Mouse (Mus musculus) MEL (cell line): ENCODE measurements around the gene Spag7. TPM values are rescaled to one million over a fixed set of nuclear protein-coding genes. Genes with fewer than 3 reads are reported as not detected.

Experiments used
- DNase-seq: peaks from one replicate; pipeline ENCODE4 v3.0.0; 2011; ENCODE audit warnings: low read depth, low spot score
- H3K27ac ChIP-seq: 2 replicates; pipeline ENCODE4 v1.5.1; 2012; ENCODE audit warnings: low read depth, mild to moderate bottlenecking, control low read depth, low read length, moderate library complexity; ENCODE audit not compliant: control insufficient read depth
- H3K27me3 ChIP-seq, 2 experiments: fragments of 150-350 bp in 1 of 2; sonication (generic) in 1 of 2; 2 replicates each; pipeline ENCODE4 v1.6.1; 2012; ENCODE audit warnings: low read length in 2 of 2, mild to moderate bottlenecking in 2 of 2, improper control_type of control experiment in 1 of 2, moderate library complexity in 1 of 2; ENCODE audit not compliant: insufficient read depth in 2 of 2, control insufficient read depth in 1 of 2
- H3K36me3 ChIP-seq, 2 experiments: 2 replicates each; pipeline ENCODE4 v1.6.1; 2012 to 2014; ENCODE audit warnings: low read length in 2 of 2, improper control_type of control experiment in 1 of 2, inconsistent platforms in 1 of 2, mild to moderate bottlenecking in 1 of 2; ENCODE audit not compliant: insufficient read depth in 2 of 2, control insufficient read depth in 1 of 2
- H3K4me1 ChIP-seq, 2 experiments: fragments of 150-350 bp in 1 of 2; sonication (generic) in 1 of 2; 2 replicates each; pipeline ENCODE4 v1.6.1; 2012; ENCODE audit warnings: low read length in 2 of 2, improper control_type of control experiment in 1 of 2, mild to moderate bottlenecking in 1 of 2; ENCODE audit not compliant: insufficient read depth in 2 of 2, control insufficient read depth in 1 of 2
- H3K4me3 ChIP-seq, 2 experiments: fragments of 150-350 bp in 1 of 2; sonication (generic) in 1 of 2; 2 replicates each; pipeline ENCODE4 v1.5.1; 2012; ENCODE audit warnings: low read depth in 2 of 2, low read length in 2 of 2, mild to moderate bottlenecking in 2 of 2, moderate library complexity in 2 of 2, control low read depth in 1 of 2, improper control_type of control experiment in 1 of 2; ENCODE audit not compliant: control insufficient read depth in 1 of 2, insufficient read depth in 1 of 2
- H3K79me2 ChIP-seq: 2 replicates; pipeline ENCODE4 v1.6.1; 2012; ENCODE audit warnings: mild to moderate bottlenecking, low read length, moderate library complexity; ENCODE audit not compliant: control insufficient read depth, poor library complexity, insufficient read depth
- H3K9ac ChIP-seq: 2 replicates; pipeline ENCODE4 v1.6.1; 2012; ENCODE audit warnings: low read depth, mild to moderate bottlenecking, control low read depth, low read length, moderate library complexity; ENCODE audit not compliant: control insufficient read depth, poor library complexity, severe bottlenecking
- H3K9me3 ChIP-seq: fragments of 150-350 bp; sonication (generic); replicated peaks from 2 replicates; pipeline ENCODE4 v1.6.1; 2012; ENCODE audit warnings: mild to moderate bottlenecking, low read length, improper control_type of control experiment, moderate library complexity; ENCODE audit not compliant: insufficient read depth
- BHLHE40 ChIP-seq: IDR thresholded peaks from 2 replicates; pipeline ENCODE4 v1.6.1; 2012; ENCODE audit warnings: low read depth, mild to moderate bottlenecking, inconsistent platforms, low read length, improper control_type of control experiment, borderline replicate concordance
- CHD1 ChIP-seq: IDR thresholded peaks from 2 replicates; pipeline ENCODE4 v1.6.1; 2012; ENCODE audit warnings: low read depth, mild to moderate bottlenecking, inconsistent platforms, low read length, improper control_type of control experiment
- CHD2 ChIP-seq: IDR thresholded peaks from 2 replicates; pipeline ENCODE4 v1.6.1; 2011; ENCODE audit warnings: low read length, improper control_type of control experiment
- E2F4 ChIP-seq: IDR thresholded peaks from 2 replicates; pipeline ENCODE4 v1.6.1; 2011; ENCODE audit warnings: low read depth, low read length, improper control_type of control experiment, borderline replicate concordance
- ELF1 ChIP-seq: IDR thresholded peaks from 2 replicates; pipeline ENCODE4 v1.6.1; 2014; ENCODE audit warnings: low read depth, mild to moderate bottlenecking, inconsistent platforms, low read length, improper control_type of control experiment, moderate library complexity
- EP300 ChIP-seq, 2 experiments: IDR thresholded peaks; 2 replicates each; pipeline ENCODE4 v1.6.1; 2011; ENCODE audit warnings: improper control_type of control experiment in 2 of 2, low read length in 2 of 2, low read depth in 1 of 2, mild to moderate bottlenecking in 1 of 2
- GABPA ChIP-seq: IDR thresholded peaks from 2 replicates; pipeline ENCODE4 v1.6.1; 2012; ENCODE audit warnings: low read depth, mild to moderate bottlenecking, inconsistent platforms, low read length, improper control_type of control experiment, moderate library complexity
- GATA1 ChIP-seq: IDR thresholded peaks from 2 replicates; pipeline ENCODE4 v1.6.1; 2011; ENCODE audit warnings: low read depth, low read length, improper control_type of control experiment
- HCFC1 ChIP-seq: IDR thresholded peaks from 2 replicates; pipeline ENCODE4 v1.6.1; 2012; ENCODE audit warnings: low read depth, mild to moderate bottlenecking, inconsistent platforms, low read length, improper control_type of control experiment, moderate library complexity
- JUND ChIP-seq: IDR thresholded peaks from 2 replicates; pipeline ENCODE4 v1.6.1; 2011; ENCODE audit warnings: low read depth, mild to moderate bottlenecking, improper control_type of control experiment, low read length
- KAT2A ChIP-seq: conservative IDR thresholded peaks from 2 replicates; pipeline ENCODE4 v1.6.1; 2012; ENCODE audit warnings: low read depth, low read length, improper control_type of control experiment, inconsistent platforms
- MAFK ChIP-seq: IDR thresholded peaks from 2 replicates; pipeline ENCODE4 v1.6.1; 2011; ENCODE audit warnings: low read depth, mild to moderate bottlenecking, low read length, improper control_type of control experiment, borderline replicate concordance
- MAX ChIP-seq: IDR thresholded peaks from 2 replicates; pipeline ENCODE4 v1.6.1; 2011; ENCODE audit warnings: low read length, improper control_type of control experiment
- MAZ ChIP-seq: IDR thresholded peaks from 2 replicates; pipeline ENCODE4 v1.6.1; 2012; ENCODE audit warnings: low read depth, mild to moderate bottlenecking, inconsistent platforms, low read length, improper control_type of control experiment
- MEF2A ChIP-seq: IDR thresholded peaks from 2 replicates; pipeline ENCODE4 v1.6.1; 2014; ENCODE audit warnings: low read depth, mild to moderate bottlenecking, inconsistent platforms, low read length, improper control_type of control experiment; ENCODE audit not compliant: poor library complexity, insufficient replicate concordance, severe bottlenecking; ENCODE audit errors: extremely low read depth
- MXI1 ChIP-seq: IDR thresholded peaks from 2 replicates; pipeline ENCODE4 v1.6.1; 2011; ENCODE audit warnings: mild to moderate bottlenecking, low read depth, low read length, improper control_type of control experiment
- MYB ChIP-seq: IDR thresholded peaks from 2 replicates; pipeline ENCODE4 v1.6.1; 2011; ENCODE audit warnings: mild to moderate bottlenecking, low read depth, low read length, improper control_type of control experiment
- MYC ChIP-seq: IDR thresholded peaks from 2 replicates; pipeline ENCODE4 v1.6.1; 2011; ENCODE audit warnings: low read depth, mild to moderate bottlenecking, low read length, improper control_type of control experiment, moderate library complexity
- NELFE ChIP-seq: IDR thresholded peaks from 2 replicates; pipeline ENCODE4 v1.6.1; 2011; ENCODE audit warnings: low read depth, low read length, improper control_type of control experiment
- NRF1 ChIP-seq: IDR thresholded peaks from 2 replicates; pipeline ENCODE4 v1.6.1; 2014; ENCODE audit warnings: low read depth, mild to moderate bottlenecking, inconsistent platforms, low read length, improper control_type of control experiment, moderate library complexity; ENCODE audit not compliant: poor library complexity, insufficient read depth, severe bottlenecking
- POLR2A ChIP-seq, 2 experiments: IDR thresholded peaks; 2 replicates each; pipeline ENCODE4 v1.6.1; 2011 to 2012; ENCODE audit warnings: low read length in 2 of 2, mild to moderate bottlenecking in 2 of 2, control low read depth in 1 of 2, improper control_type of control experiment in 1 of 2, low read depth in 1 of 2, moderate library complexity in 1 of 2; ENCODE audit not compliant: control insufficient read depth in 1 of 2, insufficient read depth in 1 of 2, poor library complexity in 1 of 2
- POLR2AphosphoS2 ChIP-seq: IDR thresholded peaks from 2 replicates; pipeline ENCODE4 v1.6.1; 2011; ENCODE audit warnings: low read length, improper control_type of control experiment
- POLR2AphosphoS5 ChIP-seq: IDR thresholded peaks from 2 replicates; pipeline ENCODE4 v1.6.1; 2012; ENCODE audit warnings: low read depth, borderline replicate concordance, mild to moderate bottlenecking, inconsistent platforms, low read length, moderate library complexity, mixed read lengths
- RAD21 ChIP-seq: IDR thresholded peaks from 2 replicates; pipeline ENCODE4 v1.6.1; 2011; ENCODE audit warnings: mild to moderate bottlenecking, low read depth, low read length, improper control_type of control experiment
- RCOR1 ChIP-seq: IDR thresholded peaks from 2 replicates; pipeline ENCODE4 v1.6.1; 2012; ENCODE audit warnings: low read depth, mild to moderate bottlenecking, inconsistent platforms, low read length, improper control_type of control experiment
- SIN3A ChIP-seq: IDR thresholded peaks from 2 replicates; pipeline ENCODE4 v1.6.1; 2012; ENCODE audit warnings: low read length, improper control_type of control experiment, inconsistent platforms
- SMC3 ChIP-seq: IDR thresholded peaks from 2 replicates; pipeline ENCODE4 v1.6.1; 2011; ENCODE audit warnings: low read depth, low read length, improper control_type of control experiment
- TAL1 ChIP-seq: IDR thresholded peaks from 2 replicates; pipeline ENCODE4 v1.6.1; 2012; ENCODE audit warnings: mild to moderate bottlenecking, inconsistent platforms, low read length, moderate library complexity, mixed read lengths
- TBP ChIP-seq: IDR thresholded peaks from 2 replicates; pipeline ENCODE4 v1.8.0; 2011; ENCODE audit warnings: low read depth, low read length, improper control_type of control experiment
- UBTF ChIP-seq: IDR thresholded peaks from 2 replicates; pipeline ENCODE4 v1.6.1; 2012; ENCODE audit warnings: low read depth, mild to moderate bottlenecking, inconsistent platforms, low read length, improper control_type of control experiment, moderate library complexity, borderline replicate concordance; ENCODE audit not compliant: insufficient read depth
- USF1 ChIP-seq: IDR thresholded peaks from 2 replicates; pipeline ENCODE4 v1.6.1; 2014; ENCODE audit warnings: low read depth, mild to moderate bottlenecking, inconsistent platforms, low read length, improper control_type of control experiment, moderate library complexity
- USF2 ChIP-seq, 2 experiments: IDR thresholded peaks; 2 replicates each; pipeline ENCODE4 v1.6.1; 2011 to 2012; ENCODE audit warnings: improper control_type of control experiment in 2 of 2, low read length in 2 of 2, borderline replicate concordance in 1 of 2, inconsistent platforms in 1 of 2, low read depth in 1 of 2, mild to moderate bottlenecking in 1 of 2; ENCODE audit not compliant: insufficient read depth in 1 of 2
- ZC3H11A ChIP-seq: IDR thresholded peaks from 2 replicates; pipeline ENCODE4 v1.6.1; 2012; ENCODE audit warnings: low read depth, mild to moderate bottlenecking, inconsistent platforms, low read length, improper control_type of control experiment
- ZKSCAN1 ChIP-seq: IDR thresholded peaks from 2 replicates; pipeline ENCODE4 v1.6.1; 2012; ENCODE audit warnings: low read depth, mild to moderate bottlenecking, inconsistent platforms, low read length, improper control_type of control experiment, moderate library complexity
- ZMIZ1 ChIP-seq: IDR thresholded peaks from 2 replicates; pipeline ENCODE4 v1.6.1; 2012; ENCODE audit warnings: low read depth, mild to moderate bottlenecking, inconsistent platforms, low read length, improper control_type of control experiment, moderate library complexity
- ZNF384 ChIP-seq: IDR thresholded peaks from 2 replicates; pipeline ENCODE4 v1.6.1; 2012; ENCODE audit warnings: low read depth, mild to moderate bottlenecking, inconsistent platforms, low read length, improper control_type of control experiment
- polyA plus RNA-seq, 2 experiments: library from polyadenylated mRNA; stranded (reverse) in 1 of 2; unstranded in 1 of 2; fragments of >175 nt in 1 of 2; fragments of >200 nt in 1 of 2; gene quantifications; 2 replicates each; pipeline versions ENCODE4 v1.2.1 to v1.2.4; 2012; ENCODE audit warnings: low replicate concordance in 2 of 2, low read depth in 1 of 2; ENCODE audit not compliant: insufficient read length in 2 of 2, insufficient read depth in 1 of 2, missing spikeins in 1 of 2
- total RNA-seq: library from RNA; depleted of rRNA; stranded (reverse); fragments of 300-350 nt; gene quantifications from 2 replicates; pipeline ENCODE4 v1.2.3, GENCODE M21; 2012

The Spag7 gene
- total and polyA plus RNA-seq, 3 experiments: 76.4 to 99.6 TPM; not detected in 1

GRCm38 (mm10) chr11:70638714-70639278 lies 30.4 kb downstream of the Spag7 start, which contains the start of gene Gp1ba:
Gene Gp1ba (plus strand): TSS chr11:70639122.
- peak within 1 kb of the TSS; percentile 52 for H3K9ac ChIP-seq
- peak within 1 kb of the TSS; percentile 8 to 9 for H3K4me3 ChIP-seq
- peak within 1 kb of the TSS; percentile 96 for H3K27ac ChIP-seq
- H3K79me2 ChIP-seq: peaks cover 10% of the 10 kb centered on the region; the same call in 1 of the 2 replicates
- no peaks in the 10 kb centered on the region for H3K27me3 ChIP-seq
- peaks cover 0 to 41% of the 10 kb centered on the region in 2 experiments; a peak in 2 of 4 replicates for H3K36me3 ChIP-seq
- DNase-seq: peak; percentile 97
- no peaks in the 10 kb centered on the region for H3K9me3 ChIP-seq
- H3K4me1 ChIP-seq: peaks cover 14 to 47% of the 10 kb centered on the region in 2 experiments
- TF ChIP-seq KAT2A: no peak
- no peak for TF ChIP-seq RAD21
- TF ChIP-seq CHD2: no peak; the same call in 1 of the 2 replicates
- TF ChIP-seq POLR2AphosphoS2: peak; percentile 70; the same call in 1 of the 2 replicates
- TF ChIP-seq POLR2AphosphoS5: no peak
- no peak for TF ChIP-seq HCFC1
- peak; percentile 91 for TF ChIP-seq TBP
- TF ChIP-seq EP300 (IDR thresholded peaks at IDR 0.05; ENCODE audit: low read depth in 1 of 2, low read length in 2 of 2): peak; percentile 99
- TF ChIP-seq MAX: peak; percentile 77
- peak; percentile 10; the same call in 1 of the 2 replicates for TF ChIP-seq MAZ
- TF ChIP-seq BHLHE40: peak; percentile 82; the same call in 1 of the 2 replicates
- TF ChIP-seq GABPA: no peak
- TF ChIP-seq CHD1: no peak
- peak; percentile 57 for TF ChIP-seq NELFE
- no peak for TF ChIP-seq JUND
- TF ChIP-seq MEF2A: no peak
- no peak; the same call in 1 of the 2 replicates for TF ChIP-seq ZNF384
- peak; percentile 90 for TF ChIP-seq SIN3A
- 0 out of 4 replicates have a peak, but pooled peaks of 1 of the 2 experiments have one; percentile 22 for TF ChIP-seq USF2 (IDR thresholded peaks at IDR 0.05; ENCODE audit: borderline replicate concordance in 1 of 2, insufficient read depth in 1 of 2, low read depth in 1 of 2, low read length in 2 of 2)
- TF ChIP-seq GATA1: peak; percentile 100
- no peak for TF ChIP-seq ZC3H11A
- TF ChIP-seq UBTF: no peak
- TF ChIP-seq MYC: peak; percentile 43
- peak; percentile 93 for TF ChIP-seq RCOR1
- peak; percentile 49; the same call in 1 of the 2 replicates for TF ChIP-seq MXI1
- no peak for TF ChIP-seq MAFK
- TF ChIP-seq ZKSCAN1: no peak
- TF ChIP-seq POLR2A (IDR thresholded peaks at IDR 0.05; ENCODE audit: control insufficient read depth in 1 of 2, insufficient read depth in 1 of 2, low read depth in 1 of 2, low read length in 2 of 2, poor library complexity in 1 of 2): peak; percentile 44 to 86; a peak in 2 of 4 replicates
- TF ChIP-seq USF1: peak; percentile 91
- no peak for TF ChIP-seq NRF1
- TF ChIP-seq TAL1: peak; percentile 97
- no peak for TF ChIP-seq E2F4
- TF ChIP-seq MYB: no peak
- no peak for TF ChIP-seq SMC3
- TF ChIP-seq ZMIZ1: peak; percentile 69; the same call in 1 of the 2 replicates
- TF ChIP-seq ELF1: no peak
